In genomic region chr16:13753986-13754385, GRCm38 (mm10) we compare ENCODE assay signal across 9 mouse cellular contexts. TPM values are rescaled to one million over a fixed set of nuclear protein-coding genes. Genes with fewer than 3 reads are reported as not detected.
DNase-seq lines count a peak whose midpoint lies in the region; ATAC-seq and TF ChIP-seq lines count a peak whose summit lies in the region.
"Had no signal": no experiment of that assay in that cellular context is flagged by ENCODE, and none has a peak within 500 bp of the region (broad histone marks: within the 10 kb centered on the region; RNA-seq: fewer than 3 reads in every experiment).

No protein-coding gene starts in this region.

- DNase-seq in embryo, embryonic 10 days (ENCODE audit: low spot score) = peak; percentile 27
- no peak for DNase-seq in embryo, embryonic 9.5 days (ENCODE audit: extremely low spot score)
- DNase-seq in stomach, postnatal 0 days (ENCODE audit: low spot score) = no peak
- no peak for DNase-seq in adrenal gland, postnatal 4 days (ENCODE audit: low spot score in 2 of 2)
- no peak for DNase-seq in urinary bladder, postnatal 25 days (ENCODE audit: low spot score)

- H3K4me3 ChIP-seq in megakaryocyte, embryonic 14.5 days (replicated peaks) = peak overlapping the region; percentile 95
- H3K4me3 ChIP-seq in limb, embryonic 15.5 days = peak overlapping the region; percentile 68
- peak overlapping the region; percentile 64 for H3K4me3 ChIP-seq in stomach, postnatal 0 days (ENCODE audit: low read depth, low read length)

- no peak for ATAC-seq in megakaryocyte, adult 5-6 weeks (ENCODE audit: poor library complexity, severe bottlenecking)
- no peak for ATAC-seq in limb, embryonic 15.5 days (ENCODE audit: insufficient number of reproducible peaks, low FRiP score, low TSS enrichment, low read depth)
- 0 out of 2 replicates have a peak, but pooled peaks have one; percentile 25 for ATAC-seq in stomach, postnatal 0 days (ENCODE audit: low FRiP score, low TSS enrichment)

- no peak overlapping the region for H3K27ac ChIP-seq in limb, embryonic 15.5 days
- no peak overlapping the region for H3K27ac ChIP-seq in stomach, postnatal 0 days (replicated peaks)

- no peaks in the 10 kb centered on the region for H3K9me3 ChIP-seq in megakaryocyte, embryonic 14.5 days
- H3K9me3 ChIP-seq in limb, embryonic 15.5 days = no peaks in the 10 kb centered on the region
- H3K9me3 ChIP-seq in stomach, postnatal 0 days (ENCODE audit: control insufficient read depth, low read length) = no peaks in the 10 kb centered on the region

- no peak for TF ChIP-seq EP300 in stomach, postnatal 0 days (optimal IDR thresholded peaks at IDR 0.05)

- H3K4me1 ChIP-seq in megakaryocyte, embryonic 14.5 days = peaks cover 24% of the 10 kb centered on the region
- H3K4me1 ChIP-seq in limb, embryonic 15.5 days = no peaks in the 10 kb centered on the region
- H3K4me1 ChIP-seq in stomach, postnatal 0 days (replicated peaks; ENCODE audit: control insufficient read depth, insufficient read depth) = no peaks in the 10 kb centered on the region

- H3K27me3 ChIP-seq in megakaryocyte, embryonic 14.5 days (replicated peaks) = no peaks in the 10 kb centered on the region
- no peaks in the 10 kb centered on the region for H3K27me3 ChIP-seq in limb, embryonic 15.5 days
- no peaks in the 10 kb centered on the region for H3K27me3 ChIP-seq in stomach, postnatal 0 days (ENCODE audit: control insufficient read depth, insufficient read depth, low read length)

- no peak for TF ChIP-seq CTCF in stomach, postnatal 0 days (IDR thresholded peaks at IDR 0.05; ENCODE audit: low read depth)

- H3K4me2 ChIP-seq in limb, embryonic 15.5 days = peak overlapping the region; percentile 90
- H3K4me2 ChIP-seq in stomach, postnatal 0 days (replicated peaks; ENCODE audit: low read depth) = peak overlapping the region; percentile 79

- 58% methylated on average over 8 of the region's 8 CpGs for WGBS in limb, embryonic 15.5 days
- WGBS in stomach, postnatal 0 days = 61% methylated on average over 8 of the region's 8 CpGs

- no peak overlapping the region for H3K9ac ChIP-seq in limb, embryonic 15.5 days
- H3K9ac ChIP-seq in stomach, postnatal 0 days (ENCODE audit: low read length) = no peak overlapping the region

- no peaks in the 10 kb centered on the region for H3K36me3 ChIP-seq in megakaryocyte, embryonic 14.5 days (replicated peaks; ENCODE audit: low read length)
- H3K36me3 ChIP-seq in limb, embryonic 15.5 days = no peaks in the 10 kb centered on the region
- no peaks in the 10 kb centered on the region for H3K36me3 ChIP-seq in stomach, postnatal 0 days (ENCODE audit: control insufficient read depth, insufficient read depth, low read length)

RNA-seq across cellular contexts. Expression of gene Pla2g10, which starts 23.2 kb away (rescaled TPM):
- polyA plus RNA-seq in megakaryocyte, embryonic 14.5 days (2012; ENCODE audit: insufficient read depth, low replicate concordance) = 2.0 and 3.1 TPM in 2 replicates
- total RNA-seq in megakaryocyte, adult 5-6 weeks (2015) = not detected in 2 replicates
- total RNA-seq in megakaryocyte, adult 5-6 weeks (2017) = not detected in 2 replicates
- polyA plus RNA-seq in limb, embryonic 15.5 days (2015; fragmentation: Nextera tagmentation; extraction: Ambion mirVana) = 0.31 and 0.36 TPM in 2 replicates
- 142 and 153 TPM in 2 replicates for polyA plus RNA-seq in stomach, postnatal 0 days (2015; fragmentation: Nextera tagmentation; extraction: Ambion mirVana)
- not detected for total RNA-seq in adrenal gland, postnatal 4 days (2021)
- total RNA-seq: gastrocnemius, adult 18-20 months had no signal

RNA-seq across cellular contexts. Expression of gene Rrn3, which starts 26.5 kb away (rescaled TPM):
- polyA plus RNA-seq in megakaryocyte, embryonic 14.5 days (2012; ENCODE audit: insufficient read depth, low replicate concordance) = 5.6 and 6.4 TPM in 2 replicates
- 14.5 and 16.3 TPM in 2 replicates for total RNA-seq in megakaryocyte, adult 5-6 weeks (2015)
- total RNA-seq in megakaryocyte, adult 5-6 weeks (2017) = 24.6 and 26.3 TPM in 2 replicates
- polyA plus RNA-seq in limb, embryonic 15.5 days (2015; fragmentation: Nextera tagmentation; extraction: Ambion mirVana) = 56.0 and 59.2 TPM in 2 replicates
- polyA plus RNA-seq in stomach, postnatal 0 days (2015; fragmentation: Nextera tagmentation; extraction: Ambion mirVana) = 33.9 and 34.5 TPM in 2 replicates
- total RNA-seq in adrenal gland, postnatal 4 days (2021) = 10 to 100 TPM; 46.6 to 49.3 TPM

Comparison
In these comparisons a context has a peak if more than half of its experiments do, and no peak if none do; other contexts are left out.
1. RNA of gene Pla2g10, which starts 23.2 kb away (polyA plus RNA-seq): 142 to 153 TPM in stomach, postnatal 0 days; 2.0 to 3.1 TPM in megakaryocyte, embryonic 14.5 days and 0.31 to 0.36 TPM in limb, embryonic 15.5 days; every median in the first group is over 10 times any median in the second.
2. Peak in every context shown above with its lines, with median percentiles within 50 percentile points of each other: H3K4me3 ChIP-seq.